In genomic region chr2:92920709-92921108, GRCm38 (mm10) we compare ENCODE assay signal across 19 mouse cellular contexts. TPM values are rescaled to one million over a fixed set of nuclear protein-coding genes. Genes with fewer than 3 reads are reported as not detected.
DNase-seq lines count a peak whose midpoint lies in the region; ATAC-seq lines count a peak whose summit lies in the region.
"Had no signal": no experiment of that assay in that cellular context is flagged by ENCODE, and none has a peak within 500 bp of the region (broad histone marks: within the 10 kb centered on the region; RNA-seq: fewer than 3 reads in every experiment).

No protein-coding gene starts in this region.

- H3K4me1 ChIP-seq in midbrain, embryonic 14.5 days (ENCODE audit: control insufficient read depth, insufficient read depth, low read length): peaks cover 41% of the 10 kb centered on the region

- H3K9me3 ChIP-seq in midbrain, embryonic 14.5 days (ENCODE audit: control insufficient read depth, low read length): no peaks in the 10 kb centered on the region

- DNase-seq in frontal cortex, adult 2 months (ENCODE audit: extremely low spot score in 1 of 2, low spot score in 1 of 2): peak; percentile 55 to 71
- DNase-seq in frontal cortex, postnatal 25 days (ENCODE audit: low spot score in 2 of 2): no peak
- DNase-seq in right cerebral cortex, adult 2 months (ENCODE audit: low spot score in 2 of 2): peak; percentile 55 to 57
- no peak for DNase-seq in right cerebral cortex, postnatal 36 days (ENCODE audit: low spot score in 2 of 2)
- peak; percentile 90 for DNase-seq in midbrain, embryonic 14.5 days
- DNase-seq in urinary bladder, postnatal 14 days (ENCODE audit: low spot score): no peak
- DNase-seq in adrenal gland, adult 2 months: no peak
- DNase-seq: adrenal gland, postnatal 25 days; B cell, adult 2 months; cerebellum, adult 11 months; heart, adult 2 months; heart, postnatal 10 days; kidney, postnatal 25 days; liver; lung, adult 2 months had no signal

- no peaks in the 10 kb centered on the region for H3K36me3 ChIP-seq in midbrain, embryonic 14.5 days (ENCODE audit: control insufficient read depth, insufficient read depth, low read length)

- H3K4me3 ChIP-seq in midbrain, embryonic 14.5 days (replicated peaks; ENCODE audit: low read depth, low read length): no peak overlapping the region
- H3K4me3 ChIP-seq: heart, adult 2 months had no signal

- H3K27me3 ChIP-seq in midbrain, embryonic 14.5 days (ENCODE audit: control insufficient read depth, insufficient read depth, low read length): no peaks in the 10 kb centered on the region

- 0 out of 2 replicates have a peak overlapping the region, but pooled peaks have one; percentile 0 for H3K4me2 ChIP-seq in midbrain, embryonic 14.5 days (ENCODE audit: low read length)

- peak overlapping the region; percentile 65 for H3K27ac ChIP-seq in midbrain, embryonic 14.5 days (replicated peaks; ENCODE audit: low read depth, low read length)
- H3K27ac ChIP-seq: heart, adult 2 months had no signal

- 8% methylated on average over 4 of the region's 4 CpGs for WGBS in midbrain, embryonic 14.5 days

- no peak overlapping the region for H3K9ac ChIP-seq in midbrain, embryonic 14.5 days (replicated peaks; ENCODE audit: low read length)

- ATAC-seq in midbrain, embryonic 14.5 days (ENCODE audit: low FRiP score, low TSS enrichment): peak; percentile 84
- ATAC-seq in cerebellum, adult (ENCODE audit: insufficient number of reproducible peaks, low FRiP score, low TSS enrichment): no peak
- ATAC-seq: intestine, embryonic 16.5 days had no signal

RNA-seq across cellular contexts. Expression of gene Syt13, which starts 5.8 kb away (rescaled TPM):
- 103 and 104 TPM in 2 replicates for polyA plus RNA-seq in frontal cortex, adult 2 months (2012; rRNA removed)
- polyA plus RNA-seq in midbrain, embryonic 14.5 days (2014; fragmentation: Nextera tagmentation; extraction: Ambion mirVana): 44.9 and 48.9 TPM in 2 replicates
- 1 to 10 TPM in 1 of 2 experiments, under 1 TPM in 1; 0.89 to 1.6 TPM for total RNA-seq in adrenal gland, adult 2 months (2021)
- polyA plus RNA-seq in adrenal gland, adult 2 months (2012; rRNA removed): 0.15 and 0.30 TPM in 2 replicates
- total RNA-seq: common myeloid progenitor, adult 5-6 weeks; megakaryocyte progenitor cell, adult 5-6 weeks had no signal

Comparison
In these comparisons a context has a peak if more than half of its experiments do, and no peak if none do; other contexts are left out.
1. DNase-seq: peak in frontal cortex, adult 2 months (2 of 2), right cerebral cortex, adult 2 months (2 of 2) and midbrain, embryonic 14.5 days (single experiment); none in frontal cortex, postnatal 25 days (0 of 2), right cerebral cortex, postnatal 36 days (0 of 2), urinary bladder, postnatal 14 days (single experiment) and adrenal gland, adult 2 months (single experiment).
2. RNA of gene Syt13, which starts 5.8 kb away (polyA plus RNA-seq): 103 to 104 TPM in frontal cortex, adult 2 months and 44.9 to 48.9 TPM in midbrain, embryonic 14.5 days; 0.15 to 0.30 TPM in adrenal gland, adult 2 months; every median in the first group is over 10 times any median in the second.